Mouse (Mus musculus): ENCODE measurements around the gene Clic6.

Gene Clic6

GRCm38 (mm10) chr16:92485436-92485835 lies at the start of gene Clic6:
Gene Clic6, plus strand, starts transcription at chr16:92485736.
- DNase-seq = no peak

DNA sequence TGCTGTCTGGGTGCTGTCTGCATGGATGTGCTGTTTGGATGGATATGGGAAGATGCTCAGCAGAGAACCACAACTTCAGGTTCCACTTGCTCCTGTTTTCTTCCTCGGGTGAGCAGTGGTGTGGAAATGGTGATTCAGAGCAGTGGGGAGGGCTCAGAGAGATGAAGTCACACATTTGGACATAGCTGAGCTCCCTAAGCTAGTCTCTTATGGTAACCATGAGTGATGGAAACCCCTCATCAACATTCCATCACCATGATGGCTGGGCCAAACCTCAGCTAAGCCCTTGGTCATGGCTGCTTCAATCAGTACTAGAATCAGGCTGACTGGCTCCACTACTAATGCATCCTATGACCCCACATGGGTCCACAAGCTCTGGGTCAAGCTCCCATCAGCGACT lies 45.8 kb upstream of the Clic6 start:
- no peak for DNase-seq

DNA sequence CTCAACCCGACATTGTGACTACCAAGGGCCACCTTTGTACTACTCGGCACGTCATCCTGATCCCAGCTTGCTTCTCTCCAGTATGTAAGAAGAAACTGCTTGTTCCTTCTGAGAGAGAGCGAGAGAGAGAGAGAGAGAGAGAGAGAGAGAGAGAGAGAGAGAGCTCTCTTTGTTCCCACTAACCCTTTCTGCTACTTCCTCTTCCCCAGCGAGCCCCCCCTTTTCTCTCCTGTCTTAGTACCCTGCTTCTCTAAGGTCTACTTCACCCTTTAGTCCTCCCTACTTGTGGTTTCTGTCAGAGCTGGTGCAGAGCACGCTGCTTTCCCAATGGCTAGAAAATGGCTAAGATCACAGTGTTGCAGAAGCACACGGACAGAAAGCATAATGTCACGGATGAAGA lies 45.3 kb upstream of the Clic6 start:
- no peak for DNase-seq

DNA sequence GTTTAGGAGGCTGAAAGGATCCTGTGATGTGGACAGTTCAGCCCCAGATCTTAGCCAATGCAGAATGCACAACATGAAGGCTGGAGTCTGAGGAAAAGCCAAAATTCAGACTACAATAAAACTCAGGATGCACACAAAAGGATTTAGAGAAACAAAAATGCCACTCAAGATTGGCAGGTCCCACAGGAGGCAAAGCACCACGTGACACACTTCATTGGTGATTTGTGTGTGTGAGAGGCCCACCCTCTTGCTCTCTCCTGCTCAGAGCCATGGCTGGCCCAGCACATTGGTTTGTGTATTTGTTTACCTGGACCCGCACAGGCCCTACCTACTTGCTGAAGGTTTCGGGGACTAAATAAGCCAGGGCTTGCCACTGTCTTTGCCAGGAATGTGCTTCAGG lies 44.3 kb upstream of the Clic6 start:
- DNase-seq = no peak

- no peak for DNase-seq
Observed at GRCm38 (mm10) chr16:92442150-92442549, 43.4 kb upstream of the Clic6 start.

DNA sequence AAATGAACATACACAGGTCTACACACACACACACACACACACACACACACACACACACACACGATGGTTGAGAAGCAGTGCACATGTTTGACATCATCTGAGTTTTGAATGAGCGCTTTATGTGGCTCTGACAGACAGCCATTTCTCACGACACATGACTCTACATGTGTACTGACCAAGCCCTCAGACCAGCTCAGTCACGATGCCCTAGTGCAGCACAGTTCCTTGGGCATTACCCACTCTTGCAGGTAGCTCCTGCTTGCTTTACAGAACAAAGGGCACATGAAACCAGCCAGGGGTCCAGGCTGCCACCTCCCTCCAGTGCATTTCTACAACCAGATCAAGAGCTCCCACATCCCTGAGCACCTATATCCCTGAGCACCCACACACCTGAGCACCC lies 42.6 kb upstream of the Clic6 start:
- no peak for DNase-seq

DNA sequence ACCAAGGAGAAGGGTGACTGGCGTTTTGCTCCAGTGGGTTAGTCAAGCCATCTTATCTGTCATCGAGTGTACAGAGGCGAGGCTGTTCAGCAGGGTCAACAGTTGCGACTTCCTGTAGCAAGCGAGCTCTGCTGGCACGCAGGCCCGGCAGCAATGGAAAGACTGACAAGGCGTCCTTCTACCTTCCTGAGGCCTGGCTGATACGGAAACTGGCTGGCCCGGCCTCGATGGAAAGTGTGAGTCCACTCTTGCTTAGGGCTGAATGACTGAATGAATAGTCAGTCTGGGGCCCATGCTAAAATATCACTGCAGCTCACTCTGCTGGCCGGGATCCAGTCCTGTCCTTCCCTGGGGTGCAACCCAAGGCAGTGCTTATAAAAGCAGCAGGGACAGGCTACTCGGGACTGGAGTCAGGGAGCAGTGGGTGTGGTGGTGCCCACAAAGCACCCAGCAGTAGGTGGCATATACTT lies 41.9 kb upstream of the Clic6 start:
- DNase-seq = no peak

DNA sequence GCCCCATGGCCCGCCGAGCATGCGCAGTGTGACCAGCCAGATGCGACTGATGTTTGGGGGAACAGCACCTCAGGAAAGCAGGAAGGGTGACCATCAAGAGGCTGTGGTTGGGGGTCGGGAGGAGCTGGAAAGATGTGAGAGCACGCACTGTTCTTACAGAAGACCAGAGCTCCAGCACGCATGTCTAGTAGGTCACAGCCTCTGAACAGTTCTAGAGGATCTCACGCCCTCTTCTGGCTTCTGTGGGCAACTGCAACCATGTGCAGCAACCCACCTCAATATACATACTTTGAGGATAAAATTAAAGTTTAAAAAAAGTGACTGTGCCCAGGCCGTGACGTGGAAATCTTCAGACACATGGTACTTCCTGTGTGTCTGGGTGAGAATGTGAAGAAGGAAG lies 40.2 kb upstream of the Clic6 start:
- DNase-seq = peak; percentile 13

- DNase-seq = no peak
Observed at GRCm38 (mm10) chr16:92449080-92449479, 36.5 kb upstream of the Clic6 start.

GRCm38 (mm10) chr16:92450331-92450730 lies 35.2 kb upstream of the Clic6 start:
- DNase-seq = no peak

GRCm38 (mm10) chr16:92451516-92452072 lies 33.9 kb upstream of the Clic6 start:
- DNase-seq = no peak

GRCm38 (mm10) chr16:92452609-92453008 lies 32.9 kb upstream of the Clic6 start:
- DNase-seq = no peak

GRCm38 (mm10) chr16:92454002-92454401 lies 31.5 kb upstream of the Clic6 start:
- no peak for DNase-seq

GRCm38 (mm10) chr16:92454495-92454894 lies 31.0 kb upstream of the Clic6 start:
- no peak for DNase-seq

GRCm38 (mm10) chr16:92455488-92455887 lies 30.0 kb upstream of the Clic6 start:
- DNase-seq = no peak

DNA sequence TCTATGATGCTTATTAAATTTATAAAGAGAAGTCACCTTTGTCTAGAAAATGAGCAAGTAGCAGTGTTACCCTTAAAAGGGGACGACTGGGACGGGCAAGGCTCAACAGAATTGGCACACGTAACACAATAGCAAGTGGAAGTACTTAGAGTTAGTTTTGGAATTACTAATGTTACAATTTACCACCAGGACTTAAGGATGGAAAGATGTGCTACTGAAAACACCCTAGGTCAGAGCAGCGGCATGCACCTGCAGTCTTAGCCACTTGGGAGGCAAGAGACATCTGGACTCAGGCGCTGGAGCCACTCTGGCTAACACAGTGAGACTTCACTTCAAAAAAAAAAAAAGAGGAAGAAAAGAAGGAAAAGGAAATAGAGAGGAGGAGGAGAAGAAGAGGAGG lies 29.6 kb upstream of the Clic6 start:
- no peak for DNase-seq

- peak; percentile 34 for DNase-seq
Observed at GRCm38 (mm10) chr16:92457594-92457993, 27.9 kb upstream of the Clic6 start.

DNA sequence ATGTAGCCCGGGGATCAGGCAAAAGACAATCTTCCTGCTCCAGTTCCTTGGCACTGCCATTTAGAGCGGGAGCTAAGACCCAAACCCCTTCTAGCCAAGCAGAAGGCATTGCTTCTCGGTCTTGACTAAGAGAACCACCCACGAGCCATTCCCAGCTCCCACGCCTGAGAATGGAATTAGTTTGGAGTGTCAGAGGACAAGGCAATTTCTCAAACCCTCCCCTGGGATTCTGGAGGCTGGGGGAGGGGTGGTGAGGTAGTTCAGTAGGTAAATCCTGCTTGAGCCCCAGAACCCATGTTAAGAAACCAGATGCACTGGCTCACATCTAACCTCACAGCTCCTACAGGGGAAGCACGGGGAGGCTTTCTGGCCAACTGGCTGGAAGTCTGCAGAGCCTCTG lies 24.1 kb upstream of the Clic6 start:
- no peak for DNase-seq

DNA sequence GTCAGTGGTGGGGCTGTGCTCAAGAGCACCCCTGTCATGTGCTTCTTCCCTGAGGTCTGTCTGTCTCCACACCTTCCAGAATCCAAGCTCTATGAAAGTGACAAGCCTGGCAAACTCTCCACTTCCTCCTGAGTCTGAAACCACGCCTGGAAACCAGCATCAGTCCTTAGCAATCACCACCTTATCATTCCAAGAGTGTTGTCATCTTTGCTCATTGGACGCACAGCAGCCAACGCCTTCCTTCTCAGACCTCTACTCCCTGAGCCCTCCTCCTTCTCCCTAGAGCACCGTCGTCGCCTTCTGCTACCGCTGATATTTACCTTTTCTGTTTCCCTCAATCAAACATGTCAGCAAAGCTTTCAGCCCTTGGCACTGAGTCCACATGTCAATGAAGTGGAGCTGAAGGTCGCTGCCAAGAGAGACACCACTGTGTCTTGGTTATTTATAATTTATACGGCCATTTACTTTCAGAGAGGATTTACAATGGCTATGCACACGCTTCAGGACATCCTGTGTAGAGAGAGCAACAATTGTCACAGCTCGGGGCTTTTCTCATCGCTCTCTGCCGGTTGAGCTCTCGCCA lies 21.1 kb upstream of the Clic6 start:
- DNase-seq = no peak

DNA sequence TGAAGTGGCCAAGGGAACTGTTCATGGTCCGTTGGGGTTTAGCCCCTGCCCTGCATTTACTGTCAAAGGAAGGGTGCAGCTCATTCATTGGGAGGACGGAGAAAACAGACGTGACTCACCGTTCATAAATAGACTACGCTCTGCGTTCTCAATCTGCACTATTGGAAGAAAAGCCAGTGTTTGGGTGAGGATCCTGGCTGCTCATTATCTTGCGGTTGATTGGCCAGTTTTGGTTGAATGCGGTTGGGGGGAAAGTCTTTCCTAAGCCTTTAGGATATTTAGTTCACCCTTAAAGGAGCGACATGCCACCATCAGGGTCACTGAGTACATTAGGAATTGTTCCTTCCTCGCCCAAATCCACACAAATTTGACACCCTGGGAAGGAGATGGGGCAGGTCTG lies 20.3 kb upstream of the Clic6 start:
- no peak for DNase-seq

DNA sequence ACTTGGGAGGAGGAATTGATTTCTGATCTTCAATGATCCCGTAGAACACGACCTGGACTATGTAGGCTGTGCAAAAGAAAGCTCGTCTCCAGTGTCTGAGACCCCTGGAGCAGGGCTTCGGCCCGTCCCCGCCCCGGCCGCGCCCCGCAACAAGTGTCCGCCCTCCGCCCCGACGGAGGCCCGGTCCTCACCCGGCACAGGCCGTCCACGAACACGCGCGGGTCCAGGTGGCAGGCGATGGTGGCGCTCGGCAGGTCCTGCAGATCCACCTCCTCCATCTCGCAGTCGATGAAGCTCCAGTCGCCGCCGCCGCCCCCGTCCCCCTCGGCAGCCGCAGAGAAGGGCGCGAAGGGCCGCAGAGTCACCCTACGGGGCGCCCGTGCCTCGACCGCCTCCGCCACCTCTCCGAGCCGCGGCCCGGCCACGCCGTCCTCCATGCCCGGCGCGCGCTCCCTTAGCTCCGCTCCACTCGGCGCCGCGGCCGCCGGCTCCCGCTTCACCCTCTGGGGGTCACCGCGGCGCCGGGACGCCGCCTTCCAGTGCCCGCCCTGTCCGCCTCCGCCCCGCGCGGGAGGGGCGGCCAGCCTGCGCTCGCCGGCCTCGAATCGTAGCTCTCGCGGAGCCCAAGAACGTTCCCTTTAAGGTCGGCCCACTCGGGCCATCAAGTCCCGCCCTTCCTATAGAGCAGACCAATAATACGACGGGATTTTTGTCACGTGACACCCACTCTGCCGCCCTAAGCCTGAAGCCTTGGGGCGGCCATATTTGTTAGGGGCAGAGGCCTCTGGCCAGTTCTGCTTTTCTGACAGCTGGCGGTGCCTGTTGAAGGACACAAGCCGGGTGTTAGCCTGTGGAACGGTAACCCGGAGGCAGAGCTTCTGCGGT lies 19.7 kb upstream of the Clic6 start:
- DNase-seq = peak; percentile 97

- DNase-seq = no peak
Observed at GRCm38 (mm10) chr16:92467041-92467440, 18.5 kb upstream of the Clic6 start.

GRCm38 (mm10) chr16:92468459-92468858 lies 17.1 kb upstream of the Clic6 start:
- no peak for DNase-seq

GRCm38 (mm10) chr16:92470706-92471105 lies 14.8 kb upstream of the Clic6 start, which contains the start of gene Rcan1:
Gene Rcan1, minus strand, starts transcription at chr16:92470867.
- DNase-seq = no peak

Data from thymus, postnatal 25 days (tissue).